10 mouse cellular contexts compared by ENCODE assay signal in the genomic region with DNA sequence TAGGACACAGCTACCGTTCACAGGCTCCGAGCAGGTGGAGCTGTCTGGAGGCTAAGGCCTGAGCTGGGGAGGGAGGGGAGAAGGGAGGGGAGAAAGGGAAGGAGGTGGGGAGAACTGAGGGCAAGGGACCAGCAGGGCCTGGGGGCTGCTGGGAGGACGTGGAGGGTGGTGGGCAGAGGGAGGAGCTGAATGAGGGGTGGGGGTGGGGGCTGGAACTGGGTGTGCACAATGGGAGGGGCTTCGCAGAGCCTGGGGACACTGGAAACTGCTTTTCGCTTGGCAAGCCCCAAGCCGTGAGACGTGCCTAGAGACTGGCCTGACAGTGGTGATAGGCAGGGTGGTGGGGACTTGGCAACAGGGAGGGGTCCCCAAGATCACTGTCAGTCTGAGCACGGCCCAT. TPM values are rescaled to one million over a fixed set of nuclear protein-coding genes. Genes with fewer than 3 reads are reported as not detected.
DNase-seq lines count a peak whose midpoint lies in the region; ATAC-seq and TF ChIP-seq lines count a peak whose summit lies in the region.
"Had no signal": no experiment of that assay in that cellular context is flagged by ENCODE, and none has a peak within 500 bp of the region (broad histone marks: within the 10 kb centered on the region; RNA-seq: fewer than 3 reads in every experiment).

No protein-coding gene starts in this region.

- peak; percentile 3; the same call in 1 of the 2 replicates for ATAC-seq in lung, embryonic 16.5 days (ENCODE audit: low read depth)
- peak; percentile 11 for ATAC-seq in forebrain, embryonic 13.5 days
- no peak for ATAC-seq in intestine, postnatal 0 days
- ATAC-seq in stomach, embryonic 15.5 days (ENCODE audit: insufficient read depth, low FRiP score, low read depth), result peak; percentile 5; the same call in 1 of the 2 replicates

- H3K4me3 ChIP-seq in lung, embryonic 16.5 days (ENCODE audit: low read length), result peak overlapping the region; percentile 22; the same call in 1 of the 2 replicates
- peak overlapping the region; percentile 31 for H3K4me3 ChIP-seq in forebrain, embryonic 13.5 days
- H3K4me3 ChIP-seq in intestine, postnatal 0 days (ENCODE audit: low read depth, low read length), result no peak overlapping the region
- H3K4me3 ChIP-seq in stomach, embryonic 15.5 days (replicated peaks), result no peak overlapping the region

- H3K9ac ChIP-seq in lung, embryonic 16.5 days (ENCODE audit: low read length), result no peak overlapping the region; the same call in 1 of the 2 replicates
- H3K9ac ChIP-seq in forebrain, embryonic 13.5 days, result peak overlapping the region; percentile 63
- no peak overlapping the region for H3K9ac ChIP-seq in intestine, postnatal 0 days (ENCODE audit: low read depth, low read length)
- H3K9ac ChIP-seq in stomach, embryonic 15.5 days, result no peak overlapping the region

- no peak for DNase-seq in lung, adult 18-20 months
- no peak for DNase-seq in adrenal gland, adult (ENCODE audit: inconsistent age in 2 of 2, low spot score in 1 of 2)
- DNase-seq in adrenal gland, postnatal 4 days (ENCODE audit: low spot score in 2 of 2), result no peak
- DNase-seq: cerebellum, adult 18-20 months; gastrocnemius, adult 2 months had no signal

- peak overlapping the region; percentile 58 for H3K27ac ChIP-seq in lung, embryonic 16.5 days (ENCODE audit: low read length)
- peak overlapping the region; percentile 99 for H3K27ac ChIP-seq in forebrain, embryonic 13.5 days
- H3K27ac ChIP-seq in intestine, postnatal 0 days (ENCODE audit: low read depth, low read length), result no peak overlapping the region
- peak overlapping the region; percentile 54; the same call in 1 of the 2 replicates for H3K27ac ChIP-seq in stomach, embryonic 15.5 days
- H3K27ac ChIP-seq: gastrocnemius, adult 2 months had no signal

- peaks cover 70% of the 10 kb centered on the region for H3K4me1 ChIP-seq in lung, embryonic 16.5 days (replicated peaks; ENCODE audit: control insufficient read depth, insufficient read depth, low read length)
- peaks cover 97% of the 10 kb centered on the region for H3K4me1 ChIP-seq in forebrain, embryonic 13.5 days
- H3K4me1 ChIP-seq in intestine, postnatal 0 days (replicated peaks; ENCODE audit: control insufficient read depth, insufficient read depth, low read length), result no peaks in the 10 kb centered on the region
- peaks cover 83% of the 10 kb centered on the region for H3K4me1 ChIP-seq in stomach, embryonic 15.5 days

- no peak for TF ChIP-seq CTCF in intestine, postnatal 0 days (IDR thresholded peaks at IDR 0.05; ENCODE audit: low read depth)

- H3K36me3 ChIP-seq in lung, embryonic 16.5 days (ENCODE audit: control insufficient read depth, insufficient read depth, low read length), result no peaks in the 10 kb centered on the region
- peaks cover 30% of the 10 kb centered on the region for H3K36me3 ChIP-seq in forebrain, embryonic 13.5 days (ENCODE audit: poor library complexity, severe bottlenecking)
- no peaks in the 10 kb centered on the region for H3K36me3 ChIP-seq in intestine, postnatal 0 days (ENCODE audit: control insufficient read depth, insufficient read depth)
- H3K36me3 ChIP-seq in stomach, embryonic 15.5 days, result no peaks in the 10 kb centered on the region

- H3K9me3 ChIP-seq in lung, embryonic 16.5 days (ENCODE audit: control insufficient read depth, low read length), result no peaks in the 10 kb centered on the region
- no peaks in the 10 kb centered on the region for H3K9me3 ChIP-seq in forebrain, embryonic 13.5 days (replicated peaks)
- no peaks in the 10 kb centered on the region for H3K9me3 ChIP-seq in intestine, postnatal 0 days (ENCODE audit: control insufficient read depth)
- H3K9me3 ChIP-seq in stomach, embryonic 15.5 days, result no peaks in the 10 kb centered on the region

- H3K27me3 ChIP-seq in lung, embryonic 16.5 days (ENCODE audit: control insufficient read depth, insufficient read depth, low read depth, low read length), result peaks cover 19% of the 10 kb centered on the region
- no peaks in the 10 kb centered on the region for H3K27me3 ChIP-seq in forebrain, embryonic 13.5 days
- peaks cover 29% of the 10 kb centered on the region for H3K27me3 ChIP-seq in intestine, postnatal 0 days (replicated peaks; ENCODE audit: control insufficient read depth, insufficient read depth, low read length)
- peaks cover 18% of the 10 kb centered on the region for H3K27me3 ChIP-seq in stomach, embryonic 15.5 days (replicated peaks)

- whole genome bisulfite sequencing in lung, embryonic 16.5 days, result 34% methylated on average over 8 of the region's 8 CpGs
- WGBS in forebrain, embryonic 13.5 days, result 9% methylated on average over 8 of the region's 8 CpGs
- WGBS in intestine, postnatal 0 days, result 45% methylated on average over 8 of the region's 8 CpGs
- 32% methylated on average over 8 of the region's 8 CpGs for WGBS in stomach, embryonic 15.5 days

- peak overlapping the region; percentile 40 for H3K4me2 ChIP-seq in lung, embryonic 16.5 days (ENCODE audit: low read depth, low read length)
- H3K4me2 ChIP-seq in forebrain, embryonic 13.5 days, result peak overlapping the region; percentile 99
- H3K4me2 ChIP-seq in intestine, postnatal 0 days (replicated peaks; ENCODE audit: low read depth), result peak overlapping the region; percentile 51
- H3K4me2 ChIP-seq in stomach, embryonic 15.5 days, result peak overlapping the region; percentile 58; the same call in 1 of the 2 replicates

RNA-seq across cellular contexts. Expression of a gene that starts 7.0 kb away (rescaled TPM):
- polyA plus RNA-seq in lung, embryonic 16.5 days (2015; fragmentation: Nextera tagmentation; extraction: Ambion mirVana), result 59.1 and 59.9 TPM in 2 replicates
- 276 and 292 TPM in 2 replicates for polyA plus RNA-seq in forebrain, embryonic 13.5 days (2015; fragmentation: Nextera tagmentation; extraction: Ambion mirVana)
- polyA plus RNA-seq in intestine, postnatal 0 days (2015; fragmentation: Nextera tagmentation; extraction: Ambion mirVana), result 15.2 and 15.7 TPM in 2 replicates
- 71.8 and 81.2 TPM in 2 replicates for polyA plus RNA-seq in stomach, embryonic 15.5 days (2015; fragmentation: Nextera tagmentation; extraction: Ambion mirVana)
- 100 to 1,000 TPM; 176 to 208 TPM for total RNA-seq in adrenal gland, postnatal 4 days (2021)

RNA-seq across cellular contexts. Expression of a gene that starts 43.0 kb away (rescaled TPM):
- polyA plus RNA-seq in lung, embryonic 16.5 days (2015; fragmentation: Nextera tagmentation; extraction: Ambion mirVana), result not detected in 2 replicates
- polyA plus RNA-seq in forebrain, embryonic 13.5 days (2015; fragmentation: Nextera tagmentation; extraction: Ambion mirVana), result 0.14 TPM in 1 of 2 replicates, not detected in the other
- not detected in 2 replicates for polyA plus RNA-seq in intestine, postnatal 0 days (2015; fragmentation: Nextera tagmentation; extraction: Ambion mirVana)
- not detected in 2 replicates for polyA plus RNA-seq in stomach, embryonic 15.5 days (2015; fragmentation: Nextera tagmentation; extraction: Ambion mirVana)
- not detected for total RNA-seq in adrenal gland, postnatal 4 days (2021)
- total RNA-seq: gastrocnemius, adult 2 months; left cerebral cortex, postnatal 25 days had no signal

Comparison
In these comparisons a context has a peak if more than half of its experiments do, and no peak if none do; other contexts are left out.
1. H3K4me2 ChIP-seq: peak in every context shown above with its lines; median percentile 99 in forebrain, embryonic 13.5 days; 58 in stomach, embryonic 15.5 days; 51 in intestine, postnatal 0 days; 40 in lung, embryonic 16.5 days.
2. H3K4me3 ChIP-seq: peak in lung, embryonic 16.5 days (single experiment) and forebrain, embryonic 13.5 days (single experiment); none in intestine, postnatal 0 days (single experiment) and stomach, embryonic 15.5 days (single experiment).